Mouse (Mus musculus): ENCODE measurements at regions not wholly inside any gene's neighbourhood (a gene's known extent, or its start where the extent isn't known, plus 50 kb on each side); places are given as distances from the start of the nearest gene placed in this dataset.

GRCm38 (mm10) chrX:107577501-107577900 lies 90.3 kb upstream of the Tbx22 start:
- peak; percentile 35 for DNase-seq (ENCODE audit: low read depth)
